Mouse (Mus musculus) frontal cortex, postnatal 10 days (tissue): ENCODE measurements around the gene Gm44502.
A peak's percentile ranks its signal among the peaks of the same experiment; 100 is the strongest.

Experiments used
- DNase-seq, 2 experiments: peaks; one replicate each; pipeline ENCODE4 v3.0.0; 2022; ENCODE audit warnings: low spot score in 2 of 2, mixed read lengths in 1 of 2

Gene Gm44502

GRCm38 (mm10) chr15:89429352-89430221 is at the start of gene Gm44502, which contains the start of the genes C730034F03Rik and Chkb:
Gene Gm44502 (minus strand): TSS chr15:89429696.
Gene C730034F03Rik (plus strand): TSS chr15:89429589.
Gene Chkb (minus strand): TSS chr15:89429908.
- DNase-seq: peak; percentile 90

GRCm38 (mm10) chr15:89478622-89479021 is 49.1 kb upstream of the Gm44502 start:
- DNase-seq: no peak

GRCm38 (mm10) chr15:89477806-89478205 is 48.3 kb upstream of the Gm44502 start:
- DNase-seq: no peak

- no peak for DNase-seq
Observed at GRCm38 (mm10) chr15:89477091-89477491, 47.6 kb upstream of the Gm44502 start, which contains the start of gene Arsa. Gene Arsa (minus strand): TSS chr15:89477425.

- no peak for DNase-seq
Observed at GRCm38 (mm10) chr15:89476475-89476815, 46.9 kb upstream of the Gm44502 start.

GRCm38 (mm10) chr15:89475611-89476474 is 46.3 kb upstream of the Gm44502 start:
- DNase-seq: peak; percentile 88 to 90

- no peak for DNase-seq
Observed at GRCm38 (mm10) chr15:89475293-89475600, 45.8 kb upstream of the Gm44502 start.

GRCm38 (mm10) chr15:89474596-89475292 is 45.2 kb upstream of the Gm44502 start:
- DNase-seq: no peak

GRCm38 (mm10) chr15:89473921-89474320 is 44.4 kb upstream of the Gm44502 start:
- DNase-seq: no peak

GRCm38 (mm10) chr15:89473370-89473769 is 43.9 kb upstream of the Gm44502 start:
- no peak for DNase-seq

- DNase-seq: no peak
Observed at GRCm38 (mm10) chr15:89471476-89471875, 42.0 kb upstream of the Gm44502 start.

- DNase-seq: no peak
Observed at GRCm38 (mm10) chr15:89468577-89468976, 39.1 kb upstream of the Gm44502 start.

GRCm38 (mm10) chr15:89465052-89465451 is 35.6 kb upstream of the Gm44502 start:
- DNase-seq: no peak

- no peak for DNase-seq
Observed at GRCm38 (mm10) chr15:89463334-89464235, 34.1 kb upstream of the Gm44502 start.

- DNase-seq: no peak
Observed at GRCm38 (mm10) chr15:89462176-89462575, 32.7 kb upstream of the Gm44502 start.

- DNase-seq: no peak
Observed at GRCm38 (mm10) chr15:89461321-89461720, 31.8 kb upstream of the Gm44502 start.

GRCm38 (mm10) chr15:89460298-89460697 is 30.8 kb upstream of the Gm44502 start:
- no peak for DNase-seq

GRCm38 (mm10) chr15:89459821-89460220 is 30.3 kb upstream of the Gm44502 start:
- no peak for DNase-seq

GRCm38 (mm10) chr15:89458942-89459341 is 29.4 kb upstream of the Gm44502 start:
- no peak for DNase-seq

- no peak for DNase-seq
Observed at GRCm38 (mm10) chr15:89455642-89456041, 26.1 kb upstream of the Gm44502 start.

- no peak for DNase-seq
Observed at GRCm38 (mm10) chr15:89454857-89455256, 25.4 kb upstream of the Gm44502 start.
